Mouse (Mus musculus) c-Kit-positive CD71-positive TER-119-negative erythroid progenitor cells, embryonic 14.5 days (primary cell): Measurements from ENCODE around the gene Rgsl1.
"Not testable (repeated sequence)": the region's sequence is repeated elsewhere in the genome, so short reads cannot be mapped to it uniquely, and the experiment has no call there.

Source experiments
- DNase-seq: peaks from one replicate; pipeline ENCODE4 v3.0.0-alpha.2; 2013; ENCODE audit warnings: low read depth

The Rgsl1 gene

GRCm38 (mm10) chr1:153775174-153775573, 68.8 kb downstream of the Rgsl1 start:
- DNase-seq: no peak

GRCm38 (mm10) chr1:153770776-153771167, 73.2 kb downstream of the Rgsl1 start:
- DNase-seq: no peak

- no peak for DNase-seq
These were observed 73.8 kb downstream of the Rgsl1 start for GRCm38 (mm10) chr1:153769998-153770775.

- not testable (repeated sequence) for DNase-seq
These were observed 74.4 kb downstream of the Rgsl1 start for GRCm38 (mm10) chr1:153769571-153769970.

- no peak for DNase-seq
These were observed 75.5 kb downstream of the Rgsl1 start for GRCm38 (mm10) chr1:153768465-153768864.

DNA sequence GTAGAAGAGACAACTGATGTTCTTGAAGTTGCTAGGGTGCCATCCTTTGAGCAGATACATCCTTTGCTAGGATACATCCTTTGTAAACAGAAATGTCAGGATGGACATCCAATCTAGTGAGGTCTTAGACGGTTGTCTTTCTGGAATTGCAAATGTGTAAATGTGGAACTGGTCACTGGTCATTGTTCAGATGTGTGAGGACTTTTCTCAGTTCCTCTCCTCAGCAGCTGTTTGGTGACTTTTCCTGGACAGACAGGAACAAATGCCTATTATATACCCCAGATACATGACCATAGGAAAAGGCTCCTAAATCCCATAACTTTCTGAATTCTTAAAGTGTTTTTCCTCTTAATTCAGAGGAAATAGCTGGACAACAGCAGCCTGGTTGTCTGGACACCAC, 76.7 kb downstream of the Rgsl1 start:
- no peak for DNase-seq

DNA sequence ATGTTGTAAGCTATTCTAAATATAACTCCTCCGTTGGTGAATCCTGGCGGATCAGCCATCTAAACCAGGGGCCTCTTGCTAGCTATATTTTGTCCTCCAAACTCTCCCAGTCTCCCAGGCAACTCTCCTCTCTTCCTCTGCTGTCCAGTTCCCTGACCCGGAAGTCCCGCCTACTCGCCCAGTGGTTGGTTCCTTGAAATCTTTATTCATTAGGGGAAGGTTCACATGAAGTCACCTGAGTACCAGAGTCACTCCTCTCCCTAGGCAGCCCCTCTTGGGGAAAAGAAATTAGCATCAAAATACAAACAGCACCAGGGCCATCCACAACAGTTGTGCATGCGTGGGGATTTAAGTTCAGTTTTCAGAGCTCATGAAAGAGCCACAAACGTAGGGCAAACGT, 77.6 kb downstream of the Rgsl1 start:
- DNase-seq: no peak

DNA sequence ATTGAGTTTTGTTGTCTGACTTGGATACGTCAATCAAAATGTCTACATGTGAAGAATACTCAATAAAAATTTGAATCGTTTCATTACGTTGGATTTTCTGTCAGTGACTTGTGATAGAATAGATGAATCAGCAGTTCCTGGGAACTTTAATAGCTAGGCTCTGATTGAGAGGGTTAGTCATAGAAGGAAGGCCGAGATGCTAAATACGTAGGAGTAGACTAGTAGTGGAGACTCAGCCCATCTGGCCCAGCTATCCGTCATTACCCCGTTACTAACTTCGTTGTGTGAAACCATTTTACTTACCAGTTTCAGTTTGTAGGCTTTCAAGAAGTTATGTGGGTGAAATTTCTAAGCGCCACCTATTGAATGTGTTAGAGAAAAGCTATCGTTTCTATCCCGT, 79.8 kb downstream of the Rgsl1 start:
- no peak for DNase-seq

- DNase-seq: no peak
These were observed 90.0 kb downstream of the Rgsl1 start for GRCm38 (mm10) chr1:153753725-153754464.

DNA sequence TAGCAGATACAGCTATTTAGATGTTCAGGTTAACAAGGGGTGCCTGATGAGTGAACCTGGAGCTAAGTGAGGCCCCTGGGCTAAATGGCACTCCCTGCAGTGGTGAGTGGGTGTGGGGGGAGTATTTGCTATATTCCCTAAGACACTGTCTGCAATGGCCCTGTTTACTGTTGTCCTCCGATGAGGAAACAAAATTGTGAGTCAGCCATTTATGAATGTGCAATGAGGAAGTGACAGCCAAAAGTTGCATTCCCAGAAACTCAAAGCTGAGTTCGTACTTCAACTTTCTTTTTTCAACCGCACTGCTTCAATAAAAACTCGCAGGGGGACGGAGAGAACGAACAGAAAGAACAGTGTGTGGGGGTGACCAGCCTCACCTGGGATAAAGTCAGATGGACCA, 91.4 kb downstream of the Rgsl1 start:
- DNase-seq: no peak

- peak; percentile 51 for DNase-seq
These were observed 92.1 kb downstream of the Rgsl1 start for GRCm38 (mm10) chr1:153751763-153752301.

DNA sequence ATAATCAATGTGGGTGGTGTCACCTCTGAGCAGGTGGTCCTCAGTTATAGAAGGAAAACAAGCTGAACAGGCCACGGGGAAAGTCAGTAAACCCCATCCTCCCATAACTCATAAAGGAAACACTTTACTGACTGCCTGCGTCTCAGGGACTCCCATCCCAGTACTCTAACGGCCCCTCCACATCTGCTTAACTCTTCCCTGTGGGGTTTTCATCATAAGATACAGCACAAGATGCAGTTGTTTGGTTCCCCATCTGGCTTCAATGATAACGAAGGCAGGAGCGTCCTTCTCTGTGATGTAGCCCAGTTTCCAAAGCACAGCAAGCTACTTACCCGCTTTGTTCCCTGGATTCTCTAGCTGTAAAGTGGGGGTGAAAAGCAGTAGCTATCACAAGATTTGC, 93.9 kb downstream of the Rgsl1 start:
- peak; percentile 78 for DNase-seq

DNA sequence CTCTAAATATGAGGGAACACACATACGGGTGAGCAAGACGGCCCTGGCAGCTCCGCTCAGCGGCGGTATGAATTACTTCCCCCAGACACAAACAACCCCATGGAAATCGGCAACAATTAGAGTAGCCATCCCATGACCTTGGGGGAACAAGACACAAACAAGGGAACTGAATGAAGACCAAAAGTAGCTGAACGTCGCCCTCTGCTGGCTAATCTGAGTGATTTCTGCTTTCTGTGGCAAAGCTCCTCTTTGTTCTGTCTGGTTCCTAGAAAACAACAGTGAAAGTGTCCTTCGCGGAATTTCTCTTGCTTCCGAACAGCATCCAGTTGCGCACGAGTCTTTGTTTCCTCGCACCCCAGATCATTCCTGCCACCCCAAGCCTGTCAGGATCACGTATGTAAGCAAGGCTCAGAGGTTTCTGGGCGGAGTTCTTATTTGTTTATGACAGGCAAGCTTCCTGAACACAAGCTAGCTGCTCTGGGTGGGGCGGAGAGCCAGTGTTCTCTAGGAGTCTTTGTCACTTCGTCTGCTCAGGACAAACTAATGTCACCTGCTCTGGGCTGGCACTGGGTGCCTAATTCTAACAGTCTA, 94.6 kb downstream of the Rgsl1 start, which contains the start of gene Rnasel:
TSS of gene Rnasel (plus strand) at position 216 of the 591 bp plus-strand sequence.
- DNase-seq: peak; percentile 82

DNA sequence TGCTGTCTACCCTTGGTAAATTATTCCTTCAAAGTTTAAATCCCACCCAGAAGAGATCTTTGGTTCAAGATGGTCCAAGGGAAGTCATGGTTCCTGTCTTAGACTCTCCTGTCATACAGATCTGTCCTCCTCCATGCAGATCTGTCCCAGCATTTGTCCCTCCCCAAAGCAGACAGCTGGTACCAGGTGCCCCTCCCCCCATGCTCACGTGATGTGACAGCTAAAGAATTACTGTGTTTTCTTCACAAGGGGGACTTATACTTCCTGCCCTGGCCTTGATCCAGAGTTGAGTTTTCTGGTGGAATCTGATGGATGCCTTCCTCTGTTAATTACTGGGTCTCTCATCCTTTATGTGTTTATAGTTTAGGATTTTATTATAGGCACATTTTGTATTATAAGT, 95.4 kb downstream of the Rgsl1 start:
- peak; percentile 59 for DNase-seq

- no peak for DNase-seq
These were observed 95.9 kb downstream of the Rgsl1 start for GRCm38 (mm10) chr1:153747861-153748530.

- peak; percentile 58 for DNase-seq
These were observed 97.2 kb downstream of the Rgsl1 start for GRCm38 (mm10) chr1:153746728-153747127.

DNA sequence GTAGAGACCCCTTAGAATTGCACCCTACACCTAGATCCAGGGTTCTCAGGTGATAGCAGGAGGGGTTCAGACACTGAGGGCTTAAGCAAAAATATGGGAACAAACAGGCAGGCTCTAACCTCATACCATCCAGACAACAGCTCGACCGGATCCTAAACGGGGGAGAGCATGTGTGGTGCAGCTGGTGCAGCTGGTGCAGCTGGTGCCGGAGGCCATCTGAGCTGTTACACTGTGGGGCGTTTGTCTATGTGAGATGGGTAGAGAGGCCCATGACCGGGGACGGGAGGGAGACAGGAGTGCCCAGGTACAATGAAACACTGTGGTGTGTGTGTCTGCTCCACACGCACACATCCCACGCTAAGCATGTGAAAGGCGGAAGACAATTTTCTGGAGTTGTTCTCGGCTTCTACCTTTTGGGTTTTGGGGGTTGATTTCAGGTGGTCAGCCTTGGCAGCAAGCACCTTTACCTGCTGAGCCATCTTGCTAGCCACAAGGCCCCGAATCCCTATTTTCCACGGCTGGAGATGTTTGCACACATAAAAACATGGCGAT, 97.7 kb downstream of the Rgsl1 start:
- no peak for DNase-seq

- peak; percentile 46 for DNase-seq
These were observed 101.4 kb downstream of the Rgsl1 start for GRCm38 (mm10) chr1:153742374-153743155.

GRCm38 (mm10) chr1:153741551-153742316, 102.2 kb downstream of the Rgsl1 start:
- DNase-seq: no peak

- DNase-seq: no peak
These were observed 103.1 kb downstream of the Rgsl1 start for GRCm38 (mm10) chr1:153740775-153741400.
